Mouse (Mus musculus) embryonic facial prominence, embryonic 15.5 days (tissue): ENCODE data around the gene Nyap1. TPM values are rescaled to one million over a fixed set of nuclear protein-coding genes. Genes with fewer than 3 reads are reported as not detected.

ENCODE experiments used
- ATAC-seq: fragments of 200-750 bp; cut with Nextera tagmentation; 2 replicates; pipeline ENCODE4 v1.8.0; 2017; ENCODE audit warnings: low read depth, moderate TSS enrichment; ENCODE audit not compliant: insufficient number of reproducible peaks, low FRiP score, low TSS enrichment
- H3K27ac ChIP-seq: fragments of 300-500 bp; sonication (generic); replicated peaks from 2 replicates; pipeline ENCODE4 v1.5.1; 2015; ENCODE audit warnings: mild to moderate bottlenecking, inconsistent platforms
- H3K27me3 ChIP-seq: fragments of 300-500 bp; sonication (generic); 2 replicates; pipeline ENCODE4 v1.6.1; 2015; ENCODE audit warnings: inconsistent platforms
- H3K36me3 ChIP-seq: fragments of 300-500 bp; sonication (generic); 2 replicates; pipeline ENCODE4 v1.6.1; 2015; ENCODE audit warnings: mild to moderate bottlenecking, inconsistent platforms
- H3K4me1 ChIP-seq: fragments of 300-500 bp; sonication (generic); 2 replicates; pipeline ENCODE4 v1.6.1; 2015; ENCODE audit warnings: inconsistent platforms
- H3K4me2 ChIP-seq: fragments of 300-500 bp; sonication (generic); replicated peaks from 2 replicates; pipeline ENCODE4 v1.6.1; 2015; ENCODE audit warnings: mild to moderate bottlenecking, inconsistent platforms
- H3K4me3 ChIP-seq: fragments of 300-500 bp; sonication (generic); replicated peaks from 2 replicates; pipeline ENCODE4 v1.5.1; 2015; ENCODE audit warnings: mild to moderate bottlenecking, inconsistent platforms
- H3K9ac ChIP-seq: fragments of 300-500 bp; sonication (generic); 2 replicates; pipeline ENCODE4 v1.6.1; 2015; ENCODE audit warnings: inconsistent platforms
- H3K9me3 ChIP-seq: fragments of 300-500 bp; sonication (generic); replicated peaks from 2 replicates; pipeline ENCODE4 v1.6.1; 2016; ENCODE audit warnings: inconsistent platforms
- WGBS: fragments of 180-500 bp; shearing (Covaris S2); methylation state at CpG from one replicate; pipeline ENCODE4 v1.1.7; 2015; 5-methylcytosine and 5-hydroxymethylcytosine counted together
- polyA plus RNA-seq: library from polyadenylated mRNA; unstranded; fragments of >200 nt; fragmentation: Nextera tagmentation; extraction: Ambion mirVana; gene quantifications from 2 replicates; pipeline ENCODE4 v1.2.1, GENCODE M21; 2015

Gene Nyap1
- polyA plus RNA-seq, 1 experiment from 2014 or later, result 4.7 TPM

DNA sequence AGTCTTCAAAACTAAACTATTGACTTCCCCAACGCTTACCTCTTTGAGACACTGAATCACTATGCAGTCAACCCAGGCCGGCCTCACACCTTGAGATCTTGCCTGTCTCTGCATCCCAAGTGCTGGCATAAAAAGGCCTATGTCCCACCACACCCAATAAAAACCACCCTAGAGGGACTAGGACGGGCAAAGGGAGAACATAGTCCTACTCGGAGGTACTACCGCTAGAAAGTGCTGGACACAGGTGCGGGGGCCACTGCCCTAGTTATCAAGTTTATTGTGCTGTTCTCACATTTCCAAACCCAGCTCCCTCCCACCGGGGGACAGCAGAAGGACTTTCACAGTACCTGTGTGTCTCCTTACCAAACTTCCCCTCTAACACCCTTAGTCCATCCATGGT is 40.3 kb upstream of the Nyap1 start:
- no peak overlapping the region for H3K9ac ChIP-seq
- H3K4me3 ChIP-seq, result no peak overlapping the region
- peaks cover 40% of the 10 kb centered on the region for H3K36me3 ChIP-seq
- peaks cover 46% of the 10 kb centered on the region for H3K4me1 ChIP-seq
- no peak for ATAC-seq
- no peak overlapping the region for H3K4me2 ChIP-seq
- 94% methylated on average over 7 of the region's 7 CpGs for WGBS
- no peaks in the 10 kb centered on the region for H3K27me3 ChIP-seq
- H3K9me3 ChIP-seq, result no peaks in the 10 kb centered on the region
- H3K27ac ChIP-seq, result no peak overlapping the region

DNA sequence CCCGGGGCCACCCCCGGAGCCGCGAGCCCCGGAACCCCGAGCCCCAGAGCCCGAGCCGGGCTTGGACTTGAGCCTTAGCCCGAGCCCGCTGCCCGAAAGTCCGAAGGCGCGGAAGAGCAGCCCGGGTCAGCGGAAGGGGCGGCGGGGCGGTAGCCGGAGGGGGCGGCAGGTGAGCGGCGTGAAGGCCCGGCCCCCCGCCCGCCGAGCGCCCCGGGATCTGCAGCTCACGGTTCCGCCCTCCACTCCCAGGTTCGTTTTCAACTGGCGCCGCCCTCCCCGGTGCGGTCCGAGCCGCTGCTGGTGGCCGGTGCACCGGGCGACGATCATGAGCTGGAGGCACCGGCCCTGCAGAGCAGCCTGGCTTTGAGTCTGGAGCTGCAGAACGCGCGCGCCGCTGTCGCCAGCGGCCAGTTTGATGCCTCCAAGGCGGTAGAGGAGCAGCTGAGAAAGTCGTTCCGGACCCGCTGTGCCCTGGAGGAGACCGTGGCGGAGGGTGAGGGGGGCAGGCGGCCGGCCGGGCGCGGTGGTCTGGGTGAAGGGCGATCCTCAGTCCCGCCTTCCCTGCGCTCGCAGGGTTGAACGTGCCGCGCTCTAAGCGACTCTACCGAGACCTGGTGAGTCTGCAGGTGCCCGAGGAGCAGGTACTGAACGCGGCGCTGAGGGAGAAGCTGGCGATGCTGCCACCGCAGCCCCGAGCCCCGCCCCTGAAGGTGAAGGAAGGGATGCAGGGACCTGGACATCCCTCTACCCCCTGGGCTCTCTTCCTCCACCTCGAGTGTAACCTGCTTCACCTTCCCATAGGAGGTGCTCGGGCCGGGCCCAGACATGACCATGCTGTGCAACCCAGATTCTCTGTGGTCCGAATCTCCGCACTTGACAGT is 37.9 kb upstream of the Nyap1 start:
- under 1% methylated on average over 76 of the region's 83 CpGs for WGBS

DNA sequence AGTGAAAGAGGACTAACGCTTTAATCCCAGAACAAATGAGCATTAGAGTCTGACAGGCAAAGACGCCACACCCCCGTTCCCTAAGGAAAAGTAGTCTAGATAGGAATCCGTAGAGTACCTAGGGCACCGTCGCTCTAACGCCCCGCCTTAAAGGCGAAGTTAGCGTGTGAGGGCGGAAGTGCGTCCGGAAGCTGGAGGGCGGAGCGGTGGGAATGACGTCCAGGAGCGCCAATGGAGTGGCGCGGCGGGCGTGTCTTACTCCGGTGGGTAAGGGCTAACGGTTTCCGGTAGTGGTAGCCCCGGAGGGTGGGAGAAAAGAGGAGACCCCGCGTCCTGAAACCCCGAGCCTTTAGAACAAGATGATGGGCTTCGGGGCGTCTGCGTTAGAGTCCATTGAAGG is 37.2 kb upstream of the Nyap1 start, which contains the start of gene Ppp1r35:
TSS of gene Ppp1r35 (plus strand) at position 215 of the 400 bp plus-strand sequence.
- peaks cover 33% of the 10 kb centered on the region for H3K36me3 ChIP-seq
- WGBS, result under 1% methylated on average over 31 of the region's 31 CpGs
- peak; percentile 95 for ATAC-seq
- H3K9ac ChIP-seq, result peak within 1 kb of the TSS; percentile 88
- peaks cover 32% of the 10 kb centered on the region for H3K4me1 ChIP-seq
- H3K4me2 ChIP-seq, result peak within 1 kb of the TSS; percentile 91
- H3K9me3 ChIP-seq, result no peaks in the 10 kb centered on the region
- H3K27me3 ChIP-seq, result no peaks in the 10 kb centered on the region
- H3K27ac ChIP-seq, result peak within 1 kb of the TSS; percentile 87
- H3K4me3 ChIP-seq, result peak within 1 kb of the TSS; percentile 97

More for the DNA sequence above, 37.9 kb upstream of the Nyap1 start:
- Histone ChIP-seq H3K4me1 (peaks cover 38% of the 10 kb centered on the region), H3K27me3 (no peaks in the 10 kb centered on the region), H3K36me3 (peaks cover 37% of the 10 kb centered on the region), H3K27ac (peak overlapping the region; percentile 87), H3K4me2 (peak overlapping the region; percentile 91), H3K9me3 (no peaks in the 10 kb centered on the region), H3K4me3 (peak overlapping the region; percentile 97), H3K9ac (peak overlapping the region; percentile 88)
- peak; percentile 11; the same call in 1 of the 2 replicates for ATAC-seq

DNA sequence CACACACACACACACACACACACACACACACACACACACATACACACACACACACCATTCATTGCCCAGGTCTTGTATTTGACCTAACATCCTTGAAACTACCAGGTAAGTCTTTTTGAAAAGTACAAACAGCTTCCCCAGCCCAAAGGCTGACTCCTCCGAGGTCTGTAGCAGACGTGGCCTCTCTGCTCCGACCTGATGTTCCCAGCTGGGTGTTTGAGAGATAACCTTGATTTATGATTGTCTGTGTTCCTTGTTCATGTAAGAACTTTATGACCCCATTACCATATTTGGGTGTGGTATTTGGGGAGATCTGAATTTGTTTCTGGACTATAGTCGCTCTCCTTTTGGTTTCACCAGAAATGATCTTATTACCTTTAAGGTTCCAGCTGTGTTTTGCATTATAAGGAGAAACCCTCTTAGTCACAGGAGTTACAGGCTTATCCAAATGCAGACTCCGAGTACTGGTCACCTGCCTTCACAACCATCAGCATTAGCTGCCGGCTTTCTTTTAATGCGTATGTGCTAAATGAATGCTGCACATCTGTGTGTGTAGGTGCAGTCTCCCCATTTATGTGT is 35.9 kb upstream of the Nyap1 start:
- WGBS, result 78% methylated on average over 7 of the region's 7 CpGs
- no peak overlapping the region for H3K9ac ChIP-seq
- H3K27ac ChIP-seq, result no peak overlapping the region; the same call in 1 of the 2 replicates
- no peak for ATAC-seq
- no peak overlapping the region for H3K4me3 ChIP-seq
- H3K4me1 ChIP-seq, result peaks cover 22% of the 10 kb centered on the region
- no peaks in the 10 kb centered on the region for H3K27me3 ChIP-seq
- H3K36me3 ChIP-seq, result peaks cover 23% of the 10 kb centered on the region
- no peaks in the 10 kb centered on the region for H3K9me3 ChIP-seq
- no peak overlapping the region for H3K4me2 ChIP-seq

DNA sequence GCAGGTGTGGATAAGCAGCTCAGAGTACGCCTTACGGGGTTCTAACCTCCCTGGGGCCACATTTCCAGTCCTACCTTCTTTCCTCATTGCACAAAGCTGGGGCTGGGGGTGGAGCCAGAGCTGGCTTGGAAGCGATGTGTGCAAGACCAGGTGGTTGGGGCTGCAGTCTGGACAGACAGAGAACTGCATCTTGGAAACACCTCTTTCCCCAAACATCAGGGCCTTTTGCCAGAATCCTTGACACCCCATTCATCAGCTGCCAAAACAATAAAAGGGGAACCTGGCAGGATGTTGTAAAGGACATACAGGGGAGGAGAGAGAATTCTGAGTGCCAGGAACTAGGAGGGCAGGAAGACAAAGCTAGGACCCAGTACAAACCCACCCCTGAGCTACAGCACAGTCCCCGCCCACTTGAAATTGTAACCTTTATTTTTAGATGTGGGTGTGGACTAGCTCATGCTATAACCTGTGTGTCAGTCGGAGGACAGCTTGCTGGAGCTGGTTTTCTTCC is 35.1 kb upstream of the Nyap1 start:
- Histone ChIP-seq H3K27ac (peak overlapping the region; percentile 65), H3K4me1 (peaks cover 22% of the 10 kb centered on the region), H3K4me2 (no peak overlapping the region), H3K9me3 (no peaks in the 10 kb centered on the region), H3K27me3 (no peaks in the 10 kb centered on the region), H3K36me3 (peaks cover 14% of the 10 kb centered on the region), H3K9ac (no peak overlapping the region), H3K4me3 (no peak overlapping the region)
- peak; percentile 48 for ATAC-seq
- 22% methylated on average over 5 of the region's 5 CpGs for WGBS

DNA sequence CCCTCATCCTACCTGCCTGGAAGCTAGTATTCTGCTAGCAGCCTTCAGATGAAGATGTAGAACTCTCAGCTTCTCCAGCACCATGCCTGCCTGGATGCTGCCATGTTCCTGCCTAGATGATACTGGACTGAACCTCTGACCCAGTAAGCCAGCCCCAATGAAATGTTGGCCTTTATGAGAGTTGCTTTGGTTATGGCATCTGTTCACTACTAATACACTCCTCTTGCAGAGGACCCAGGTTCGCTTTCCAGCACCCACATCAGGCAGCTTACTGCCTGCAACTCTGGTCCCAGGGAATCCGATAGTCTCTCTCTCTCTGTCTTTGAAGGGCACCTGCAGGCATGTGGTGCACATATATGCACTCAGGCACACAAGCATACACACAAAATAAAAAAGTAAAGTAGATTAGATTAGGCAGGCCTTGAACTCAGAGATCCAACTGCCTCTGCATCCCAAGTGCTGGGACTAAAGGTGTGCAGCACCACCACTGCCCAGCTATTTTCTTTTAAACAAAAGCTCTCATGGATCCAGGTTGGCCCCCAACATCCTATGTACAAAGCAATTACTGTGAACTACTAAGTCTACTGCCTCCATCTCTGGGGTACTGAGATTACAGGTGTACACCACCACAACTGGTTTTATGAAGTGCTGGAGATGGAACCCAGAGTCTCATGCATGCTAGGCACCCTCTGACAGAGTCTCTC is 34.3 kb upstream of the Nyap1 start:
- WGBS, result 78% methylated on average over 2 of the region's 2 CpGs
- Histone ChIP-seq H3K27me3 (no peaks in the 10 kb centered on the region), H3K4me3 (no peak overlapping the region), H3K4me1 (peaks cover 22% of the 10 kb centered on the region), H3K27ac (peak overlapping the region; percentile 65), H3K4me2 (no peak overlapping the region), H3K36me3 (peaks cover 6% of the 10 kb centered on the region; the same call in 1 of the 2 replicates), H3K9me3 (no peaks in the 10 kb centered on the region), H3K9ac (no peak overlapping the region)
- ATAC-seq, result no peak

DNA sequence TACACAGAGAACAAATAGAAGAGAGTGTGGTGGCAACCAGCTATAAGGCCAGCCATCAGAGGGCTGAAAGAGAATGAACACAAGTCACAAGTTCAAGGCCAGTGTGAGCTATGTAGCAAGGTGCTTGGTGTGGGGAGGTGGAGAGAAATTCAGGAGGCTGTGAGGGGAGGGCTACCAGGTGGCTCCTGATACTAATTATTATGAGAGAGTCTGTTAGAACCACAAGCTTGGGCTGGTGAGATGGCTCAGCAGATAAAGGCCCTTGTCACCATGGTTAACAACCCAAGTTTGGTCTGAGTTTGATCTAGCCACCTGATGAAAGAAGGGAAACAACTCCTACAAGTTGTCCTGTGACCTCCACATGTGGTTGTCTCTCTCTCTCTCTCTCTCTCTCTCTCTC is 31.3 kb upstream of the Nyap1 start:
- H3K27ac ChIP-seq, result no peak overlapping the region
- no peaks in the 10 kb centered on the region for H3K27me3 ChIP-seq
- no peak overlapping the region for H3K4me2 ChIP-seq
- H3K4me1 ChIP-seq, result peaks cover 5% of the 10 kb centered on the region; the same call in 1 of the 2 replicates
- no peak overlapping the region for H3K4me3 ChIP-seq
- no peaks in the 10 kb centered on the region for H3K9me3 ChIP-seq
- no peak overlapping the region for H3K9ac ChIP-seq
- no peaks in the 10 kb centered on the region for H3K36me3 ChIP-seq
- ATAC-seq, result no peak

DNA sequence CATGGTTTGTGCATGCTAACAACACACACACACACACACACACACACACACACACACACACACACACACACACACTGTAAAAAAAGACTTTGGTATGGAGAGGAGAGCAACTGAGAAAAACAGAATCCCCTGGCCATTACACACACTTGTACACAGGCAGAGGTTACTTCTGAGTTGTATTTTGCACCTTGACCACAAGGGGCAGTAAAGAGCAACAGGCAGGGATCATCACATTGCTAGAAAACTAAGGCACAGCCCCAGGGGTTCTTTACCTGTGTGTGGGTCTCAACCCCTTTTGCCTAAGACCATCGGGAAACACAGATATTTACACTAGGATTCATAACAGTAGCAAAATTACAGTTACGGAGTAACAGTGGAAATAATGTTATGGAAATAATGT is 29.3 kb upstream of the Nyap1 start:
- Histone ChIP-seq H3K27ac (no peak overlapping the region), H3K4me2 (no peak overlapping the region), H3K9me3 (no peaks in the 10 kb centered on the region), H3K4me1 (no peaks in the 10 kb centered on the region), H3K9ac (no peak overlapping the region), H3K36me3 (no peaks in the 10 kb centered on the region), H3K27me3 (no peaks in the 10 kb centered on the region), H3K4me3 (no peak overlapping the region)
- 36% methylated on average over 2 of the region's 2 CpGs for WGBS
- no peak for ATAC-seq

DNA sequence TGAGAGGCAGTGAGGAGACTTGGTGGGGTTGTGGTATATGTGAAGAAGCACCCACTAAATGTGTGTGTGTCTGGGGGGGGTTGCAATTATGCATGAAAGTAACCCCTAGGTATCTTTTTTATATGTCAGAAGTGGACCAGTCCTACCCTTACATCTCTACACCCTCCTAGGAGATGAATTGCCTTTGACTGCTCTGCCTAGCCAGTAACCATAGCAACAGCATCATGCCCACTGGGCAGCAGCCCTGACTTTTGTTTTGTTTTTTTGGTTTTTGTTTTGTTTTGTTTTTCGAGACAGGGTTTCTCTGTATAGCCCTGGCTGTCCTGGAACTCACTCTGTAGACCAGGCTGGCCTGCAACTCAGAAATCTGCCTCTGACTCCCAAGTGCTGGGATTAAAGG is 27.1 kb upstream of the Nyap1 start:
- Histone ChIP-seq H3K27ac (no peak overlapping the region), H3K27me3 (no peaks in the 10 kb centered on the region), H3K9ac (no peak overlapping the region), H3K4me3 (no peak overlapping the region), H3K36me3 (no peaks in the 10 kb centered on the region), H3K9me3 (no peaks in the 10 kb centered on the region), H3K4me1 (no peaks in the 10 kb centered on the region), H3K4me2 (no peak overlapping the region)
- 57% methylated on average over 1 of the region's 1 CpGs for WGBS
- ATAC-seq, result no peak

DNA sequence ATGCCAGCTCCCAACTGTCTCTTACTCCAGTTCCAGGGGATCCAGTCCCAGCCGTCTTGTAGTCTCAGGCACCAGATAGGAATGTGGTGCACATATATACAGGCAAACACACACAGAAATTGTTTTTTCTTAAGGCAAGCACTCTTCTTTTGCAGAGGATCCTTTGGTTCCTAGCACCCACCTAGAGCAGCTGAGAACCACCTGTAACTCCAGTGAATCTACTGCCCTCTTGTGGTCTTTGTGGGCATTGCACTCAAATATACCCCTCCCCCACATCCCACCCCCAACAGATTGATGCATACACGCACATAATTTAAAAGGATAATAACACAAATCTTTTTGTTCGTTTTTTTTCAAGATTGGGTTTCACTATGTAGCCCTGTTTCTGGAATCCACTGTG is 24.9 kb upstream of the Nyap1 start:
- Histone ChIP-seq H3K27me3 (no peaks in the 10 kb centered on the region), H3K4me3 (no peak overlapping the region)

More for the DNA sequence above, 24.9 kb upstream of the Nyap1 start:
- Histone ChIP-seq H3K9ac (no peak overlapping the region), H3K36me3 (0 out of 2 replicates have a peak, but pooled peaks cover 2% of the 10 kb centered on the region), H3K4me2 (no peak overlapping the region), H3K4me1 (no peaks in the 10 kb centered on the region), H3K9me3 (no peaks in the 10 kb centered on the region), H3K27ac (no peak overlapping the region)
- WGBS, result 64% methylated on average over 3 of the region's 3 CpGs
- ATAC-seq, result no peak
